Mouse (Mus musculus) cerebellum, postnatal 25 days (tissue): ENCODE measurements around the gene Fstl1.

Experiments
- DNase-seq, 2 experiments: peaks; one replicate each; pipeline ENCODE4 v3.0.0; 2021; ENCODE audit warnings: mixed read lengths in 2 of 2

Fstl1 gene

DNA sequence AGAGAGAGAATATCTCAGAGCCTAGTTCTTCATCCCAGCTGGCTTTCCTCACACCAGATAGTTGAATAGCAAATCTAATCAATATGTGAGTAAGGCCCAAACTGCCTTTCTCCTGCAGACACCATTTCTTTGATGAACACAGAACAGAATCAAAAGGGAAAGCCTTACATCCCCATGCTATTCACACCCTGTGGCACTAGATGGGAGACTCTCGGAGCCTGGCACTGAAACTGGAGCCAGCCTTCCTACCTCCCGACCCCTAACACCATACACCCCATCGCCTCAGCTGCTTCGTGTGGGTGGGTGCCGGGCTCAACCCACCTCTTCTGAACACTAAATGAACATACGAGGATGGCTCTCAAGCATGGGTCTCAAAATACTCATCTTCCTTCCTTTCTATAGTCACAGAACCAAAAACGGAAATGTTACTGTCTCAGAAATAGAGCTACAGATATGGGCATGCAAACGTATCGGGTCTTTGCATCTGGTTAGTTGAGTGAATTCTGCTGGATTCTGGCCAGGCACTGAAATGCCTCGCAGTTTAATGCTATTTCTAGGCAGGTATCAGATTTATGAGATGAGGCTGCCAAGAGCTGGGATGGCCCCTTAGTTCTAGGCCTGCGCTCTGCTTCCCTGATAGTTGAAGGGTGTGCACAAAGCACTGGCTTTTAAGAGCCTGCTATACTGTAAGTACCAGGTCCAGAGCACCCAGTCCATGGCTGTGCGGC, 48.3 kb downstream of the Fstl1 start:
- DNase-seq: no peak

DNA sequence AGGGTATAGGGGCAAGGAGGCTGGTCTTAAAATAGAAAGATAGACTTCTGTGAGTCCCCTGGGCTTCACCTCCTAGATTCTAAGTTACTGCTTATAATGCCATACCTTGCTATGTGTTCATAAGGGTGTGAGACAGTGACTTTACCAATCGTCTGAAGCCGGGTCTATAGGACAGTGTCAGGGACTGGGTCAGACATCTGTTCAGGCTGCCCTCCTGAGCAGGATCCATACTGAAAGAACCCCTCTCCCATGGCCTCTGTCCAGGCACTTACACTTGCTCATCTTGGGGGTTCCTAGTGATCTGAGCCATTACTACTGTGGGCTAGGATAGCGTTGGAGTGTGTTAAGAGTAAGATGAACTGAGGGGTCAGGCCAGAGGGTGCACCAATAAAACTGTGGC, 49.6 kb downstream of the Fstl1 start:
- no peak for DNase-seq

DNA sequence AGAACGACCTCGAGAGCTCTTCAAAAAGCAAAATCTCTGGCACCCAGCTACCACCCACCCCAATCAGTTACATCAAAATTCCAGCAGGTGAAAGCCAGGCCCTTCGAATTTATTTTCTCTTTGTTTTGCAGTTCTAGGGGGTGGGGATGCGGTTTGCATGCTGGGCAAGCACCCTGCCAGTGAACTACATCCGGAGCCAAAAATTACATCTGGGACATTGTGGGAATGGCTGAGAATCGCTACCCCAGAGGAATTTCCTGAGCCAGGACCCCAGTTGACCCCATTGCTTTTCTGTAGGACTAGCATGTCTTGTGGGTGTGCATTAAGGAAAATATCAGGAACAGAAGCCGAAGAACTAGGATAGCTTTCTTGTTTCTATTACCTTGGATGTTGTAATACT, 54.4 kb downstream of the Fstl1 start:
- DNase-seq: no peak

GRCm38 (mm10) chr16:37837571-37837970, 60.9 kb downstream of the Fstl1 start:
- DNase-seq: no peak

GRCm38 (mm10) chr16:37842439-37842838, 65.8 kb downstream of the Fstl1 start:
- DNase-seq: no peak

GRCm38 (mm10) chr16:37843740-37844139, 67.1 kb downstream of the Fstl1 start:
- no peak for DNase-seq

DNA sequence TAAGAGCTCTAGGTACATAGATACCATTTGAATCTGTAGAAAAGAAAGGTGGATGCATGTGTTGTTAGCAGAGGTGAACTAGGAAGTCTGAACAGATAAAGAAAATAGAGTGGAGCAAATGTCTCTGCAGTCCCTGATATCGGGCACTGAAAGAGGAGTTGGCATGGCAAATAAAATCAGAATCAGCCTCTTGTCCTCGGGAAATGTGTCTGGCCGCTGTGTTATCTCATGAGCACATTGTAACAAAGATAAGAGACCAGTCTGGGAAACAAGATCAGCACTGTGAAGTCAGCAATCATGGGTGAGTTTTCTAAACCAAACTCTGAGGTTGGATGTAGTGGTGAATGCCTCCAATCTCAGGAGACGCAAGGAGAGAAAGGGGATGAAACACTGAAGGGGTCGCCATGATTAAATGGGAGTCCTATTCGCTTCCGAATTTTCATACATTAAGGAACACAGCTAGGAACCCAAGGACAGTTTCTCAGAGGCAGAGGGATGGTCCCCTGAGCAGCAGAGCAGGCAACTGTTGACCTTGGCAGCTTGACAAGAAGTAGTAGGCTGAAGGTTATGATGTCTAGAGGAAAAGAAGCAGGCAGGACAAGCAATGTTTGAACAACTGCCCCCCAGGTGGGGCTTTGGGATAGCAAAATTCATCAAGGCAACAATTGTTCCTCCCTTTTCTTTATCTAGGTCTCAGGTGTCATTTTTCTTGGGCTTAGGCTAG, 68.7 kb downstream of the Fstl1 start:
- no peak for DNase-seq

- DNase-seq: no peak
These were observed 70.4 kb downstream of the Fstl1 start for GRCm38 (mm10) chr16:37847081-37847480.

GRCm38 (mm10) chr16:37851366-37851765, 74.7 kb downstream of the Fstl1 start:
- DNase-seq: no peak

DNA sequence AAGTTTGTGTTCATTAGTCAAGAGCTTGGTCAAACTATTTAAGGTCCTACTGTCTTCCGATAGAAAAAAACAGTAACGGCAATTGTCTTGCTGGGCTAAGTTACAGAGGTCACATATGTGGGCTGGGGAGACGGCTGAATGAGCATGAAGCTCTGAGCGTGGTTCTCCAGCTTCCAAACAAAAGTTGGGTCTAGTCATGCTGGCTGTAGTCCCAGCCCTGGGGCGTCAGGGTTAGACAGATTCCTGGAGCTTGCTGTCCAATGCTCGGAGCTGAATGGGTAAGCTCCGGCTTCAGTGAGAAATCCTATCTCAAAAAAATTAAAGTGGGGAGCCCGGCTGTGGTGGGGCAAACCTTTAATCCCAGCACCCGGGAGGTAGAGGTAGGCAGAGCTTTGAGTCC, 76.6 kb downstream of the Fstl1 start:
- DNase-seq: no peak

- DNase-seq: no peak
These were observed 77.4 kb downstream of the Fstl1 start for GRCm38 (mm10) chr16:37854054-37854453.

GRCm38 (mm10) chr16:37854593-37854992, 77.9 kb downstream of the Fstl1 start:
- no peak for DNase-seq

DNA sequence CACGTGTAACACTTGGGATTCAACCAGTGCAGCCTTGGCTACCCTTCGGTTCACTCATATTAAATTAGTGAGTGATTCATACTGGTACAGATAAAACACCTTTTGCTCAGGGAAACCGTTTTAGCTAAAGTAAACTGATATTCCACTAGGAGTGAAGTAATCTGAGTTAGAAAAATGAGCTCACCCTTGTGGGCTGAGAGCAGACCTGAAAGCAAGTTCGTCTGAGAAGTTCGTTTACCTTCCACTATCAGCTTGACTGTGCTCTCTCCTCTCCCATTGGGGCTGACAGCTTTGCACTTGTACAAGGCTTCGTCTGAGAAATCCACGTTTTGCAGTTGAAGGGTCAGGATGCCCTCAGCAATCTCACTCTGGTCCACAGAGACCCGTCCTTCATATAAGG, 78.9 kb downstream of the Fstl1 start:
- no peak for DNase-seq

DNA sequence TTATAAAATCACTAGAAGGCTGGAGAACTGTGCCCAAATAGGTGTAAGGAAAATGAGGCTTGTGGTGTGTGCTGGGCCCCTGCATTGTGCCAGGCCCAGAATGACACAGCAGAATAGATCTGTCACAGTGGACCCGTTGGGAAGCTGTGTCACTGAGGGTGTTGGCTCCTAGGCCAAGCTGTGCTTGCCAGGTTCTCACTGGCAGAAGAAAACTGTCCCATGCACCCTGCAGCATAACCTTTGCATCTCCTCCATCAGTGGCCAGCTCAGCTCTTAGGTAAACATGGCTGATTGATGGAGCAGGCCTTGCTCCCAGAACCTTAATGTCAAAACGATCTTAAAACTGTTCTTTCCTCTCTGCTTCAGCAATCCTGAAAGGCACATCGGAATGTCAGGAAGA, 79.7 kb downstream of the Fstl1 start:
- peak; percentile 38 to 45 for DNase-seq

- DNase-seq: no peak
These were observed 80.8 kb downstream of the Fstl1 start for GRCm38 (mm10) chr16:37857495-37857894.

GRCm38 (mm10) chr16:37860213-37860612, 83.5 kb downstream of the Fstl1 start:
- DNase-seq: no peak

DNA sequence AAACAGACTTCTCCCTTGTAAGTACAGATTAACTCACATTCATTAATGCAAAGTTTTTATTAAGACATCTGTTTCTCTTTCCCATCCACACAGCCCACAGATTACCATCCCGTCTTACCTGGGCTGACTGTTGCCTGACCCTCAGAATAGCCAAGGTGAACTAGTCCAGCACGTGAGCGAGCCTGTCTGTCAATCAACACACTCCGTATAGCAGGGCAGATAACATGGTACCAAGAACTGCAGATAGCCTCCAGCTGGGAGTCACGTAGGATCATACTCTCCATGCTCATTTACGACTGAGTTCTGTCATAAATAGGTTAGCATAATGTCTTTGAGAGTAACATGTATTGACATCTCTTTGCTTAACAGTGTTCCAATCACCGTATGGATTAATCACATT, 84.4 kb downstream of the Fstl1 start, which contains the start of gene Gm36028:
Gm36028 (minus strand) TSS at position 118 of the 400 bp plus-strand sequence.
- DNase-seq: no peak

DNA sequence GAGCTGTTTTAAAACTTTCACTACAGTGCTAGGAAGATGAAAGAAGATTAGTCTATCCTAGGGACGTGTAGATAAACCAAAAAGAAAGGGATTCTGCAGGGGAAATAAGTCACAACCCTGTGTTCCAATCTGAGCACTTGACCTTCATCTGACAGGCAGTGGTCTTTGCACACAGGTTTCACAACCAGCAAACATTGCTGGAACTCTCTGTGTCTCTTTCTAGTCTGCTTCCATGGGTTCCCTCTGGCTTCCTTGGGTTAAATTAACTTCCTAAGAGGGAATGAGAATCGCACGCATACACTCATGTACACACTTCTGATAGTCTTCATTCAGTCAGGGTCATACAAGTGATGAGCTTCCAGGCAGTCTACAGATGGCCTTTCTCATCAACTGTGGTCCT, 87.2 kb downstream of the Fstl1 start:
- no peak for DNase-seq

GRCm38 (mm10) chr16:37865841-37866240, 89.2 kb downstream of the Fstl1 start:
- no peak for DNase-seq

DNA sequence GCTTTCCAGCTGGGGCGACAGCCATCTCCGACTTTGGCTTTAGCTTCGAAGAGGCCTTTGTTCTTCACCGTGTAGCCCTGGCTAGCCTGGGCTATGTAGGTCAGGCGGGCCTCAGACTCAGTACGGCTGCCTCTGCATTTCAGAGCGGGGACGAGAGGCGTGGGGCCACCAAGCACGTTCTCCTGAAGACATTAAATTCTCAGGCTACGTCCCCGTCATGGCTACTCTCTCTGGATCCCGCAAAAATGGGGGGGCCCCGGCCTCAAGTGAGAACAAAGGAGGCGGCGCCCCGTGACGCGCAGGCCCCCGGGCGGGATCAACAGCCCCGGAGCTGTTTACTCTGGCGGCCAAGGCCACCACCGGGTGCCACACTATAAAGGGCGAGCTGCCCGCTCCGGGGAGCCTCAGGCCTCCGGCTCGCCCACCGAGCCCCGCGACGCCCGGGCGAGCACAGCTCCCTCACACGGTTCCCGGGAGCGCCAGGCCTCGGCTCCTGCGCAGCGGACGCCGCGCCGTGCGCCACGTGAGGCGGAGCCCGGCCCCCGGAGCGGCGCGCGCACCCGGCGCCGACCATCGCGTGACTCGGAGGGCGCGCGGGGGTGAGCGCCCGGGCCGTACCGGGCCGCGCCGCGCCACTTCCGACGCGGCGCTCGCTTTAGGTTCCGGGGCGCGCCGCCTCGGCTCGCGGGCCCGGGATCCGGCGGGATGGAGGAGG, 91.3 kb downstream of the Fstl1 start, which contains the start of gene Lrrc58:
Lrrc58 (plus strand) TSS at position 599 of the 715 bp plus-strand sequence.
- peak; percentile 92 to 93 for DNase-seq

- DNase-seq: peak in 1 of 2 experiments; percentile 81
These were observed 92.1 kb downstream of the Fstl1 start for GRCm38 (mm10) chr16:37868506-37869469.
